Mouse (Mus musculus) stomach, adult 2 months (tissue): ENCODE data around the gene Olfr611. TPM values are rescaled to one million over a fixed set of nuclear protein-coding genes. Genes with fewer than 3 reads are reported as not detected.

ENCODE experiments used
- polyA plus RNA-seq: library from polyadenylated mRNA; depleted of rRNA; stranded (reverse); fragments of >200 nt; gene quantifications from 2 replicates; pipeline ENCODE4 v1.2.3, GENCODE M21; 2012; rRNA removed

Gene Olfr611
- polyA plus RNA-seq = not detected in 2 replicates

GRCm38 (mm10) chr7:103520746-103521145 is at the start of gene Olfr611:
Gene Olfr611, minus strand, starts transcription at chr7:103520846.

GRCm38 (mm10) chr7:103569043-103569442 is 48.4 kb upstream of the Olfr611 start, which contains the start of gene Olfr616:
Gene Olfr616, minus strand, starts transcription at chr7:103569143.

DNA sequence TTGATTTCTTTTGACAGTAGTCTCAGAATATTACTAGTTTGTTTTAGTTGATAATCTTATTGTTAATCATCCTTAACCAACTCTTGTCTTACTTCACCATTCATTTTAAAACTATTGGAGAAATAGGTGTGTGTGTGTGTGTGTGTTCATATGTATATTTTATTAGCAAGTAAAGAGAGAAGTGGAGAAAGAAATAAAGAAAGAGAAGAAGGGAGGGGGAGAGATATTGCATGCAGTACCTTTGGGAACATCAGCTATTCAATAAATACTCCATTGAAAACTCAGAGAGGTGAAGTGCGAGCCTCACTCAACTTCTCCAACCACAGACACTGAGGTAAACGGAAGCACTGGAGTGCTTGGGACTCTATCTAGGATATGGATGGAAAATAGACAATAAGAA is 35.1 kb upstream of the Olfr611 start, which contains the start of gene Olfr615:
Gene Olfr615, plus strand, starts transcription at position 301 of the 400 bp plus-strand sequence.

DNA sequence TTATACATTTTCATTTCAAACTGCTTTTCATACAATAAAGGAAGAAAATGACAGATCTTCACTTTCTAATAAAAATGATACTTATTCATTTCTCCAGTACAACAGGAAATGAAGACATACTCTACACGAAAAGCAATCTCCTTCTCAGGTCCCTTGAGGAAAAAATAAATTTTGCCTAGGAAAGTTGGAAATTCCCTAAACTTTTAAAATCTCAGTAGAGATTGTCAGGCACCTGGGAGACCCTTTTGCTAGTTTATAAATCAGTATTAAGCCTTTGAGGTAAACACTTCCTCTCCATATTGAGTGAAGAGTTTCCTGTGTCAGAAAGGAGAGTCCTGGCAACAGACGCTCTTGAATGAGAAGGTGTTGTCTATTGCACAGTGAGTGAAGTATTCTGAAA is 27.1 kb upstream of the Olfr611 start, which contains the start of gene Olfr613:
Gene Olfr613, plus strand, starts transcription at position 301 of the 400 bp plus-strand sequence.

GRCm38 (mm10) chr7:103542617-103543016 is 22.0 kb upstream of the Olfr611 start, which contains the start of gene Olfr612:
Gene Olfr612, minus strand, starts transcription at chr7:103542717.

GRCm38 (mm10) chr7:103512022-103512421 is 8.6 kb downstream of the Olfr611 start, which contains the start of gene Olfr610:
Gene Olfr610, minus strand, starts transcription at chr7:103512122.

GRCm38 (mm10) chr7:103497962-103498361 is 22.7 kb downstream of the Olfr611 start, which contains the start of gene Olfr609:
Gene Olfr609, minus strand, starts transcription at chr7:103498062.

GRCm38 (mm10) chr7:103469577-103469976 is 51.1 kb downstream of the Olfr611 start, which contains the start of gene Olfr608:
Gene Olfr608, plus strand, starts transcription at chr7:103469877.

Other genes starting within 250 kb of the Olfr611 start
- not detected in 2 replicates for gene Olfr596, start 215.2 kb downstream of the Olfr611 start, polyA plus RNA-seq
- gene Olfr597, start 204.5 kb downstream of the Olfr611 start, polyA plus RNA-seq = not detected in 2 replicates
- not detected in 2 replicates for gene Olfr598, start 197.3 kb downstream of the Olfr611 start, polyA plus RNA-seq
- not detected in 2 replicates for gene Olfr599, start 184.9 kb downstream of the Olfr611 start, polyA plus RNA-seq
- not detected in 2 replicates for gene Olfr600, start 171.2 kb downstream of the Olfr611 start, polyA plus RNA-seq
- not detected in 2 replicates for gene Olfr601, start 158.2 kb downstream of the Olfr611 start, polyA plus RNA-seq
- gene Olfr603, start 134.7 kb downstream of the Olfr611 start, polyA plus RNA-seq = not detected in 2 replicates
- not detected in 2 replicates for gene Usp17lc, start 105.8 kb downstream of the Olfr611 start, polyA plus RNA-seq
- gene Olfr605, start 75.4 kb downstream of the Olfr611 start, polyA plus RNA-seq = not detected in 2 replicates
- gene Olfr606, start 71.8 kb downstream of the Olfr611 start, polyA plus RNA-seq = not detected in 2 replicates
- gene Olfr607, start 56.7 kb downstream of the Olfr611 start, polyA plus RNA-seq = not detected in 2 replicates
- not detected in 2 replicates for gene Olfr608, start 51.0 kb downstream of the Olfr611 start, polyA plus RNA-seq
- gene Olfr609, start 22.8 kb downstream of the Olfr611 start, polyA plus RNA-seq = not detected in 2 replicates
- gene Olfr610, start 8.7 kb downstream of the Olfr611 start, polyA plus RNA-seq = not detected in 2 replicates
- gene Olfr612, start 21.9 kb upstream of the Olfr611 start, polyA plus RNA-seq = not detected in 2 replicates
- not detected in 2 replicates for gene Olfr613, start 27.2 kb upstream of the Olfr611 start, polyA plus RNA-seq
- gene Olfr615, start 35.2 kb upstream of the Olfr611 start, polyA plus RNA-seq = not detected in 2 replicates
- gene Olfr616, start 48.3 kb upstream of the Olfr611 start, polyA plus RNA-seq = not detected in 2 replicates
- not detected in 2 replicates for gene Olfr617, start 52.2 kb upstream of the Olfr611 start, polyA plus RNA-seq
- gene Olfr618, start 69.3 kb upstream of the Olfr611 start, polyA plus RNA-seq = not detected in 2 replicates
- gene Olfr619, start 79.7 kb upstream of the Olfr611 start, polyA plus RNA-seq = not detected in 2 replicates
- gene Olfr620, start 91.7 kb upstream of the Olfr611 start, polyA plus RNA-seq = not detected in 2 replicates
- gene Olfr622, start 121.9 kb upstream of the Olfr611 start, polyA plus RNA-seq = not detected in 2 replicates
- not detected in 2 replicates for gene Olfr623, start 142.9 kb upstream of the Olfr611 start, polyA plus RNA-seq
- not detected in 2 replicates for gene Olfr624, start 150.3 kb upstream of the Olfr611 start, polyA plus RNA-seq
- gene Olfr625-ps1, start 161.9 kb upstream of the Olfr611 start, polyA plus RNA-seq = not detected in 2 replicates
- not detected in 2 replicates for gene Olfr243, start 193.8 kb upstream of the Olfr611 start, polyA plus RNA-seq
- not detected in 2 replicates for gene Olfr628, start 209.5 kb upstream of the Olfr611 start, polyA plus RNA-seq
- not detected in 2 replicates for gene Olfr629, start 224.1 kb upstream of the Olfr611 start, polyA plus RNA-seq
- not detected in 2 replicates for gene Olfr630, start 236.5 kb upstream of the Olfr611 start, polyA plus RNA-seq